Mouse (Mus musculus) mature B cell (primary cell): ENCODE results near the gene Tubb1.

ENCODE experiments used
- in situ Hi-C: fragments of 300-500 bp; cut with MboI; formaldehyde crosslinking; loops from 2 replicates; pipeline ENCODE4 v1.14.3; 2019

The Tubb1 gene

GRCm38 (mm10) chr2:174443046-174443445, 7.4 kb upstream of the Tubb1 start:
- in situ Hi-C loops, result no loop called here

DNA sequence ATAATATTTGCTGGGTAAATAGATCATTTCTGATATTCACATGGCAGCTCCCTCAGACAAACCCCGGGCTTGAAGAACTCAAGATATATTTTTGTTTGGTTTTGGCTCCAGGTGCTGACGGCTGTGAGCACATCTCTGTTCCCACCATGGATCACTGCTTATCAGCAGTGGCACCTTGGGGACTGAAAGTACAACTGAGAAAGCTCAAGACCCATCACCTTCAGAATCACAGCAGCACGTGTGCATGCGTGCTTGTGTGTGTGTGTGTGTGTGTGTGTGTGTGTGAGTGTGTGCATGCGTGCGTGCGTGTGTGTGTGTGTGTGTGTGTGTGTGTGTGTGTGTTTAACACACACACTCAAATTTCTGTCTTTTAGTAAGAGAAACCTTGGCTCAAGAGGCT, 6.1 kb upstream of the Tubb1 start:
- in situ Hi-C loops, result no loop called here

DNA sequence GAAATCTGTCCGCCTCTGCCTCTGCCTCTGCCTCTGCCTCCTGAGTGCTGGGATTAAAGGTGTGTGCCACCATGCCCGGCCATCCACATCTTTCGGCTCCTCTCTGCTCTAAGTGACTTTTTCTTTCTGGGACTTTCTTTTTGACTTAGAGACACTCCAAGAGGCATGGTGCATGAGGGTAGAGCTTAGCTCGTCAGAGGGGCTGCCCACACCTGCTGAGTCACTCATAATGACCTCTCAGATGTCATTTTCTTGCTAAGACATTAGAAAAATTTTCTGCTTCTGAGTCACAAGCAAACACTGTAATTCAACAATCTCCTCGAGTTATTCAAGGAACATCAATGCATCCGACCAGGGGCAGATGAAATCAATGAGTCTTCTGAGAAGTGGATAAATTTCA, 5.5 kb upstream of the Tubb1 start:
- in situ Hi-C loops, result no loop called here

DNA sequence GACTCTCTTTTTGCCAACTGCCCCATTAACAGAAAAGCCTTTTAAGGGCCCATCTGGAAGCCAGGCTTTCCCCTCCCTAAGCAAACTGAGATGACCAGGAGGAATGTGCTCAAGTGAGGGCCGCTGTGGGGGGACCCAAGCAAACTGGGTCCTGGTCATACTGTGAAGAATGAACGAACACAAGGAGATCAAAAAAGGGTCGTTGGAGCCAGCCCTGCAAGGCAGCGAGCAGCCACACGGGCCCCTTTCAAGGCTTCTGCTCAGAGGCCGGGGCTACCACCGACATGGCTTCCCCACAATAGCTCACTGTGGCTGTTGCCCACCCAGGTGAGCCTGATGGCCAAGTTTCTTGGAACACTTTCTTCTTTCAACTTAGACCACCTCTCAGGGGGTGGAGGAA, 4.0 kb upstream of the Tubb1 start:
- in situ Hi-C loops, result no loop called here

GRCm38 (mm10) chr2:174446905-174447304, 3.6 kb upstream of the Tubb1 start:
- in situ Hi-C loops, result no loop called here

DNA sequence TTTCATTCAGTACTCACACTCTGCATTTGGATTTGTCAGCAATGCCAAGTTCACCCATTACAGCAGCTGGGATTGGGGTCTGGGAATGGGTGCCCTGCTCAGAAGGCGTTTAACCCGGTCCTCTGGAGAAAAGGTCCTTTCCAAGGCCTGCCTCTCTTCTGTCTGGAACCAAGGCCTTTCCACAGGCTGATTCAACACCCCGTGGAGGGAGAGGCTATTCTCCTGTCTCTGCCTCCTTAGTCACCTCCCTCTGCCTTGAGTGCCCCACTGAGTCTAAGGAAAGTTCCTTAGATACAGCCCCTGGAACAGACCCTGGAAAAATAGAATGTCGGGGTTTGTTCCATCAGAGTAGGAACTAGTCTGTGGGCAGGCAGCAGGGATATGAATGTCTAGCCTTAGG, 2.1 kb upstream of the Tubb1 start:
- in situ Hi-C loops, result no loop called here

GRCm38 (mm10) chr2:174453681-174454080, 3.2 kb downstream of the Tubb1 start:
- in situ Hi-C loops, result loop anchor here (25.0 kb wide), 1 partner anchor 116 kb away; the partner anchor contains the start of gene Gm20721

- in situ Hi-C loops, result loop anchor here (25.0 kb wide), 1 partner anchor 122 kb away; the partner anchor contains the start of gene Gm20721
These were observed 8.9 kb downstream of the Tubb1 start for GRCm38 (mm10) chr2:174459365-174459764.

GRCm38 (mm10) chr2:174463370-174463769, 12.9 kb downstream of the Tubb1 start:
- in situ Hi-C loops, result loop anchor here (25.0 kb wide), 1 partner anchor 126 kb away; the partner anchor contains the start of gene Gm20721

DNA sequence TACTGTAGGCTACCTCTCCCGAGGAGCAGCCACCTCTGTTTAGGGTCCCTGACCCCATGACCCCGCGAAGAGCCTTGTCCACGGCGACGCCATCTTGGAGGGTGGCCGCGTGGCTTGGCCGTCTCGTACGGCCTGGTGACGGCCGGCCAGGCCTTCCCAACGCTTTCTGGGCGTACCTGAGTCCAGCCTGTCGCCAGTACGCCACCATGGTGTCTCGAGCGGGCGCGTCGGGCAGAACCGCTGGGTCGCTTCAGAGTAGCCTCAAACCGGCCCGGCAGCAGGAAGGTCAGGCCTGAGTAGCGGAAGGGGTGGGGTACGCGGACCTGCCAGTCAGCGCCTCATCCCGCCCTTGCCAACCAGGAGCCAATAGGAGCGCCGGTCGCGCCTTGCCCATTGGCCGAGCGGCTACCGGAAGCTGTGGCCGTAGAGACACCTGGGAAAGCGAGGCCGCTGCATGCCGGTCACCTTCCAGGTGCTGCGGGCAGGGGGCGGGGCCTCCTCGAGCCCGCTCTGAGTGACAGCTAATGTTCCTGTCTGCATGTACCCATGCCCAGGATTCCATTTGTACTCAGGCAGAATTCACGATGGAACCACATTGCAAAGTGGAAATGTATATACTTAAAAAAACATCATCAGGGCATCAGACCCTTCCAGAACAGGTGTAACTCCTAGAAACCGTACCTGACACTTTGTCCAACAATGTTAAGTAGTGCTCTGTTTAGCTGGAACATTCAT, 13.5 kb downstream of the Tubb1 start, which contains the start of gene Atp5e:
Gene Atp5e, minus strand, starts transcription at position 317 of the 735 bp plus-strand sequence.
- in situ Hi-C loops, result loop anchor here (25.0 kb wide), 1 partner anchor 127 kb away; the partner anchor contains the start of gene Gm20721

DNA sequence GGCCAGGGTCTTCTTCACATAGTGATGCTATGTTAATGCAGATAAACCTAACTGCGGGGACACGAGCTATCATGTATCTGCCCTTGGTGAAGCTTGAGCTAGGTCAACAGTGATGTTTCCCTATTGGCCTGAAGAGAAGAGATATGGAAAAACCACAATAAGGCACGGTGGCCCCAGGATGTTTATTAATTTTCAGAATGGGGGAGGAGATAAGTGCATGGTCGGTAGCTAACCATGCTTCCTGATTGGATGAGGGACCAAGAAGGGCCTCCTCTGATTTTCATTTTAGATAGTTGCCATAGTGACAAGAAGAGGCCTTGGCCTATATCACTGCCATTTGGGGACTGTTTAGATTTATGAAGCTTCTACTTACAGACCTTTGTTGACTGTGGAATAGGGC, 19.8 kb downstream of the Tubb1 start:
- in situ Hi-C loops, result loop anchor here (25.0 kb wide), 1 partner anchor 133 kb away; the partner anchor contains the start of gene Gm20721

GRCm38 (mm10) chr2:174470786-174471405, 20.4 kb downstream of the Tubb1 start:
- in situ Hi-C loops, result loop anchor here (25.0 kb wide), 1 partner anchor 134 kb away; the partner anchor contains the start of gene Gm20721

- in situ Hi-C loops, result loop anchor here (25.0 kb wide), 1 partner anchor 135 kb away; the partner anchor contains the start of gene Gm20721
These were observed 21.9 kb downstream of the Tubb1 start for GRCm38 (mm10) chr2:174472407-174472806.

DNA sequence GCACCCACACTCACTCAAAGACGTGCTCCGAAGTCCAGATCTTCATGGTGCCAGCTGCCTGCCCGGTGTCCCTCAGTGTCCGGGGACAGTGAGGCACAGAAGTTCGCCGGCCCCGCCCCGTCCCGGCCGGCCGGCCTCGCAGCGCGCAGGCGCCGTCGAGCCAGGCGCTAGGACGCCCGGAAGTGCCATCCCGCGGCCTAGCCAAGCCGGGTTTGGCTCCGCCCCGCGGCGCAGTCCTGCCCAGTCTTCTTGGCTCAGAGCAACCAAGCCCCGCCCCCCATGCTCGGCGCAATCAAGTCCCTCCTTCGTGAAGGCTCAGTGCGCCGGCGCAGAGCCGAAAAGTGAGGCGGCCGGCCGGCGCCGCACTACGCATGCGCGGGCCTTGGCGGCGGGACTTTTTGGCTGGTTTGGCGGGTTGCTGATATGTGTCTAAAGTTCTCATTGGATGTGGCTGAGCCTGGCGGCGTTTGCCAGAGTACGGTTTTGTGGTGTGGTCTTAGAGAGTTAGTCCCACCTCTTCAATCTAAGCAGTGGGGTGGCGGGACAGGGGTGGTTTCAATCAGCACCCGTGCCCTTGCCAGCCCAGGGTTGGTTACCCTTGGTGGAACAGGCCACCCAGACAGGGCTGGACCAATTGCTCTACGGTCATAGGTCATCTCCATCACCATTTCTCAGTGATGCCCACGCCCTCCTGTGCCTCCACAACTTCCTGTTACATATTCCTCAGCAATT, 22.5 kb downstream of the Tubb1 start, which contains the start of gene Prelid3b:
Gene Prelid3b, minus strand, starts transcription at position 264 of the 732 bp plus-strand sequence.
- in situ Hi-C loops, result loop anchor here (25.0 kb wide), 1 partner anchor 136 kb away; the partner anchor contains the start of gene Gm20721

GRCm38 (mm10) chr2:174473550-174473927, 23.0 kb downstream of the Tubb1 start:
- in situ Hi-C loops, result loop anchor here (25.0 kb wide), 1 partner anchor 136 kb away; the partner anchor contains the start of gene Gm20721

GRCm38 (mm10) chr2:174477543-174478319, 27.2 kb downstream of the Tubb1 start:
- in situ Hi-C loops, result no loop called here

GRCm38 (mm10) chr2:174478746-174479145, 28.3 kb downstream of the Tubb1 start:
- in situ Hi-C loops, result no loop called here

DNA sequence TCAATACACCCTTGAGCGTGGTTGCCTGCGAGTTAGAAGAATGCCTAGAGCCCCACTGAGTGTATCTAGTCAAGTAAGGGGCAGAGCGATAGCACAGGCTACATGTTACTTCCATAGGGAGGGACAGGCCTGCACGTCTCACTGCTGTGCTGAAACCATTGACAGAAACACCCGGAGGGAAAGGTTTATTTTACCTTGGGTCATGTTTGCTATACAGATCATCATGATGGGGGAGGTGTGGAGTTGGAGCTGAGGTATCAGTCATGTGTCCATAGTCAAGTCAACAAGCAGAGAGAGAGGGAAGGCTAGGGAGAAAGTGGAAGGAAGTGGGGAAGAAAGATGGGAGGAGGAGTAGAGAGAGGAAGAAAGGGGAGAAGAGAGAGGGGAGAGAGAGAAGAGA, 36.5 kb downstream of the Tubb1 start:
- in situ Hi-C loops, result no loop called here

GRCm38 (mm10) chr2:174492858-174493257, 42.4 kb downstream of the Tubb1 start:
- in situ Hi-C loops, result loop anchor here (10.0 kb wide), 1 partner anchor 162 kb away; no protein-coding TSS in a partner anchor

DNA sequence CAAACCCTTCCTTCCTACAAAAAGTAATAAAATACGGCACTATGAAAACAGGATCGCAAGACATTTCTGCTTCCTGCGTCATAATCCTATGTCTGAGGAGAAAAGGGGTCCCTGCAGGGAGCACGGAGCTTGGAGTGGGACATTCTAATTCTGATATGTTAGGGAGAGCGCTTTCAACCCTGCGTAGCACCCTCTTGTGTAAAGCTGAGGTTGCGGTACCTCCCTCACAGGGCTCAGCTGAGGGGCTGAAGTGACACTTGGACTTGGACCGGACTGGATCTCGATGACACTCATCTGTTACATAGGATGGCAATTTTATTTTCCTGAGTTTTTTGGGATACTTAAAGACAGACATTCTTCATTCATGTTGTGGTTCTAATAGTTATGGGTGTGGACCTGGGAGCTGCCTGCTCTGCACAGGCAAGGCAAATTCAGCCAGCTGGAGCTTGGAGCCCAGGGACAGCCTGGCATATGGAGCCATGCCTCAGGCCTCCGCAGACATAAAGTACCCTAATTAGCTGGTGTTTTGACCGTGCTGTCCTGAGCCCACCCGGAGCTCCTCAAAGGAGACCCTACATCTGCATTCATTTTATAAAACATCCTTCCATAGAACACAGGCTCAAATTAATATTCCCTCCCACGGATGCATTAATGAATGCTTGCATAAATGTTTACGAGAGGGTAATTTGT, 50.5 kb downstream of the Tubb1 start:
- in situ Hi-C loops, result no loop called here
